Mouse (Mus musculus) E14TG2a.4 (cell line): ENCODE results near the gene Ubap2.

Experiments used
- CTCF ChIP-seq: conservative IDR thresholded peaks from 2 replicates; pipeline ENCODE4 v1.5.1; 2014; ENCODE audit warnings: low read length
- POU5F1 ChIP-seq: IDR thresholded peaks from 2 replicates; pipeline ENCODE4 v1.6.1; 2014; ENCODE audit warnings: low read length, borderline replicate concordance

DNA sequence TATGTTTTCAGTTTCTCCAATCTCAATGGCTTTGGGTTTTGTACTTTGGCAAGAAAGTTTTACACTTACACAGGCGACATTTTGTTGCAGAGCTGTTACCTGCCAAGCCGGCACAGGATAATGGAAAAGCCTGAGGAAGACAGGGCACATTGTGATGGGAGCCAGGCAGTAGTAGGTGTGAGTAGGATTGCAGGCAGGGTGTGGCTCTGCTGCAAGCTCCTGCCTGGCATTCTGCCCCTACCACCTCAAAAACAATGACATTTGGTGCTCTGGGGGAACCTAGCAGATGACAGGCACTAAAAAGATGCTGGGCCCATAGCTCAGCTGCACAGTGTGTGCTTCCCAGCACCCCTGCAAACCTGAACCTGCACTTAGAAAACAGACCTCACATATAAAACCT lies 85.1 kb downstream of the Ubap2 start:
- TF ChIP-seq CTCF (no peak), POU5F1 (no peak)
